In the genomic region with DNA sequence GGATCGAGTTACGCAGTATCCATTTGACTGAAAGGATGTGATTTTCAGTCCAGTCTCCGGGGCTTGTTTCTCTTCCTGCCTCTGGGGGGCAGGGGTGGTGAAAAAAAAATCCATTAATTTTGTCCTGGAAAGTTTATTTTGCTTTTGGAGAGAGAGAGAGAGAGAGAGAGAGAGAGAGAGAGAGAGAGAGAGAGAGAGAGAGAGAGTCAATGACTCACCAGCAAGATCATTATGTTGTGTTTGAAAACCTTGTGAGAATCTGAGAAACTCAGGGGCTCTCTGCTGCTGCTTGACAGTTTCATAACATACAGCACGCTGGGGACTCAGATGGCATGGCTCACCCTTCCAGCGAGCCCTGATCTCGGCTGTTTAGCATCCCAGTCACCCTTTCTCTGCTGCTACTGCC, we compare ENCODE assay signal across 21 mouse cellular contexts. TPM values are rescaled to one million over a fixed set of nuclear protein-coding genes. Genes with fewer than 3 reads are reported as not detected.
A peak's percentile ranks its signal among the peaks of the same experiment; 100 is the strongest.
DNase-seq lines count a peak whose midpoint lies in the region; ATAC-seq and TF ChIP-seq lines count a peak whose summit lies in the region.
"Had no signal": no experiment of that assay in that cellular context is flagged by ENCODE, and none has a peak within 500 bp of the region (broad histone marks: within the 10 kb centered on the region; RNA-seq: fewer than 3 reads in every experiment).

No protein-coding gene starts in this region.

- no peak overlapping the region for H3K9ac ChIP-seq in heart, adult 2 months (ENCODE audit: low read depth, low read length)
- H3K9ac ChIP-seq in lung, embryonic 15.5 days = no peak overlapping the region
- no peak overlapping the region for H3K9ac ChIP-seq in embryonic facial prominence, embryonic 11.5 days (replicated peaks; ENCODE audit: low read length)
- H3K9ac ChIP-seq: forebrain, embryonic 13.5 days; hindbrain, embryonic 14.5 days; midbrain, embryonic 13.5 days had no signal

- peak; percentile 9; the same call in 1 of the 2 replicates for ATAC-seq in lung, embryonic 15.5 days (ENCODE audit: borderline replicate concordance, extremely low read depth, low FRiP score, low TSS enrichment)
- no peak for ATAC-seq in embryonic facial prominence, embryonic 11.5 days (replicated peaks; ENCODE audit: insufficient number of reproducible peaks, low FRiP score, low TSS enrichment, low read depth)
- ATAC-seq: forebrain, embryonic 13.5 days; midbrain, embryonic 13.5 days had no signal

- no peak overlapping the region for H3K27ac ChIP-seq in heart, adult 2 months
- peak overlapping the region; percentile 68 for H3K27ac ChIP-seq in lung, embryonic 15.5 days
- no peak overlapping the region for H3K27ac ChIP-seq in embryonic facial prominence, embryonic 11.5 days (replicated peaks; ENCODE audit: low read depth, low read length)
- H3K27ac ChIP-seq: forebrain, embryonic 13.5 days; hindbrain, embryonic 14.5 days; macrophage; midbrain, embryonic 13.5 days had no signal

- TF ChIP-seq CTCF in heart, adult 2 months (IDR thresholded peaks at IDR 0.05) = peak; percentile 20

- no peaks in the 10 kb centered on the region for H3K9me3 ChIP-seq in lung, embryonic 15.5 days
- no peaks in the 10 kb centered on the region for H3K9me3 ChIP-seq in embryonic facial prominence, embryonic 11.5 days (replicated peaks; ENCODE audit: control insufficient read depth, low read length)
- H3K9me3 ChIP-seq: forebrain, embryonic 13.5 days; midbrain, embryonic 13.5 days had no signal

- H3K4me2 ChIP-seq in lung, embryonic 15.5 days = no peak overlapping the region
- no peak overlapping the region for H3K4me2 ChIP-seq in embryonic facial prominence, embryonic 11.5 days (ENCODE audit: low read depth, low read length)
- H3K4me2 ChIP-seq: forebrain, embryonic 13.5 days; hindbrain, embryonic 14.5 days; liver, embryonic 11.5 days; midbrain, embryonic 13.5 days had no signal

- no peak overlapping the region for H3K4me3 ChIP-seq in heart, adult 2 months
- H3K4me3 ChIP-seq in lung, embryonic 15.5 days = no peak overlapping the region
- H3K4me3 ChIP-seq in embryonic facial prominence, embryonic 11.5 days (ENCODE audit: low read depth, low read length) = no peak overlapping the region
- H3K4me3 ChIP-seq: forebrain, embryonic 13.5 days; midbrain, embryonic 13.5 days had no signal

- H3K4me1 ChIP-seq in heart, adult 2 months (ENCODE audit: control insufficient read depth, insufficient read depth, low read length) = peaks cover 6% of the 10 kb centered on the region
- peaks cover 27% of the 10 kb centered on the region for H3K4me1 ChIP-seq in lung, embryonic 15.5 days
- H3K4me1 ChIP-seq in embryonic facial prominence, embryonic 11.5 days (ENCODE audit: control insufficient read depth, insufficient read depth, low read length) = no peaks in the 10 kb centered on the region

- no peak for TF ChIP-seq EP300 in heart, adult 2 months (IDR thresholded peaks at IDR 0.05; ENCODE audit: insufficient read depth, low read depth, low read length)

- no peaks in the 10 kb centered on the region for H3K79me2 ChIP-seq in heart, adult 2 months (replicated peaks; ENCODE audit: control insufficient read depth, insufficient read depth, low read length)

- intact Hi-C loops in heart, adult 2 months (cut with DNase I) = no loop called here
- intact Hi-C loops in heart, postnatal 14 days (cut with DNase I) = no loop called here

- no peak for DNase-seq in heart, adult 2 months
- no peak for DNase-seq in heart, postnatal 14 days
- DNase-seq in lung, postnatal 14 days = no peak
- DNase-seq in embryonic facial prominence, embryonic 11.5 days (ENCODE audit: low spot score) = peak; percentile 51
- peak; percentile 38 for DNase-seq in mesoderm, embryonic 11.5 days (ENCODE audit: low read depth, low spot score)
- no peak for DNase-seq in yolk sac, embryonic 10.5 days (ENCODE audit: low spot score)
- DNase-seq in natural killer cell, adult 2 months (ENCODE audit: low spot score in 2 of 2) = no peak
- DNase-seq: cerebellum, adult 9-10 months; gastrocnemius, postnatal 36 days; kidney, adult 18-20 months; left cerebral cortex, postnatal 4 days had no signal

- no peak for TF ChIP-seq POLR2A in heart, adult 2 months (IDR thresholded peaks at IDR 0.05; ENCODE audit: insufficient read depth, low read depth, low read length)

- H3K27me3 ChIP-seq in heart, adult 2 months (ENCODE audit: control insufficient read depth, insufficient read depth, low read length) = no peaks in the 10 kb centered on the region
- H3K27me3 ChIP-seq in lung, embryonic 15.5 days = no peaks in the 10 kb centered on the region
- no peaks in the 10 kb centered on the region for H3K27me3 ChIP-seq in embryonic facial prominence, embryonic 11.5 days (ENCODE audit: control insufficient read depth, insufficient read depth, low read length)
- H3K27me3 ChIP-seq: forebrain, embryonic 13.5 days; midbrain, embryonic 13.5 days had no signal

- H3K36me3 ChIP-seq in heart, adult 2 months (ENCODE audit: control insufficient read depth, insufficient read depth, low read length) = no peaks in the 10 kb centered on the region
- no peaks in the 10 kb centered on the region for H3K36me3 ChIP-seq in lung, embryonic 15.5 days
- no peaks in the 10 kb centered on the region for H3K36me3 ChIP-seq in embryonic facial prominence, embryonic 11.5 days (replicated peaks; ENCODE audit: control insufficient read depth, insufficient read depth, low read depth, low read length)
- H3K36me3 ChIP-seq: midbrain, embryonic 13.5 days had no signal

- WGBS in heart, adult 2 months = 35% methylated on average over 6 of the region's 6 CpGs
- WGBS in lung, embryonic 15.5 days = 19% methylated on average over 6 of the region's 6 CpGs
- WGBS in embryonic facial prominence, embryonic 11.5 days = 39% methylated on average over 6 of the region's 6 CpGs

RNA-seq across cellular contexts. Expression of a gene that starts 15.0 kb away (rescaled TPM):
- 10 to 100 TPM; 51.1 to 82.4 TPM for total RNA-seq in heart, adult 2 months (2021)
- polyA plus RNA-seq in heart, adult 2 months (2012; rRNA removed) = 48.7 and 67.7 TPM in 2 replicates
- total RNA-seq in heart, postnatal 14 days (2021) = 100 to 1,000 TPM; 475 to 551 TPM
- polyA plus RNA-seq in lung, embryonic 15.5 days (2015; fragmentation: Nextera tagmentation; extraction: Ambion mirVana) = 1,191 and 1,256 TPM in 2 replicates
- polyA plus RNA-seq in embryonic facial prominence, embryonic 11.5 days (2014; fragmentation: Nextera tagmentation; extraction: Ambion mirVana) = 93.8 and 109 TPM in 2 replicates

RNA-seq across cellular contexts. Expression of a gene that starts 46.4 kb away (rescaled TPM):
- total RNA-seq in heart, adult 2 months (2021) = not detected
- 0.25 TPM in 1 of 2 replicates, not detected in the other for polyA plus RNA-seq in heart, adult 2 months (2012; rRNA removed)
- total RNA-seq in heart, postnatal 14 days (2021) = not detected
- not detected in 2 replicates for polyA plus RNA-seq in lung, embryonic 15.5 days (2015; fragmentation: Nextera tagmentation; extraction: Ambion mirVana)
- not detected in 2 replicates for polyA plus RNA-seq in embryonic facial prominence, embryonic 11.5 days (2014; fragmentation: Nextera tagmentation; extraction: Ambion mirVana)
- total RNA-seq: adrenal gland, postnatal 4 days; gastrocnemius, postnatal 36 days; layer of hippocampus, postnatal 25 days had no signal
- polyA plus RNA-seq: C2C12; cortical plate, adult 2 months; forebrain, embryonic 13.5 days; hindbrain, embryonic 14.5 days; liver, embryonic 11.5 days; macrophage; midbrain, embryonic 13.5 days had no signal

RNA-seq across cellular contexts. Expression of a gene that starts 55.1 kb away (rescaled TPM):
- 100 to 1,000 TPM; 149 to 200 TPM for total RNA-seq in heart, adult 2 months (2021)
- 1,109 and 1,504 TPM in 2 replicates for polyA plus RNA-seq in heart, adult 2 months (2012; rRNA removed)
- total RNA-seq in heart, postnatal 14 days (2021) = 100 to 1,000 TPM; 135 to 139 TPM
- polyA plus RNA-seq in lung, embryonic 15.5 days (2015; fragmentation: Nextera tagmentation; extraction: Ambion mirVana) = 0.69 and 0.96 TPM in 2 replicates
- polyA plus RNA-seq in embryonic facial prominence, embryonic 11.5 days (2014; fragmentation: Nextera tagmentation; extraction: Ambion mirVana) = 0.38 and 0.84 TPM in 2 replicates
- total RNA-seq: left cerebral cortex, postnatal 4 days had no signal
- polyA plus RNA-seq: forebrain, embryonic 13.5 days; macrophage had no signal

Comparison
In these comparisons a context has a peak if more than half of its experiments do, and no peak if none do; other contexts are left out.
1. DNase-seq: peak in embryonic facial prominence, embryonic 11.5 days (single experiment) and mesoderm, embryonic 11.5 days (single experiment); none in heart, adult 2 months (0 of 2), heart, postnatal 14 days (0 of 2), lung, postnatal 14 days (single experiment), yolk sac, embryonic 10.5 days (single experiment) and natural killer cell, adult 2 months (0 of 2).
2. RNA of a gene that starts 15.0 kb away (polyA plus RNA-seq): 1,191 to 1,256 TPM in lung, embryonic 15.5 days; 93.8 to 109 TPM in embryonic facial prominence, embryonic 11.5 days and 48.7 to 67.7 TPM in heart, adult 2 months; every median in the first group is over 10 times any median in the second.
3. RNA of a gene that starts 55.1 kb away (polyA plus RNA-seq): 1,109 to 1,504 TPM in heart, adult 2 months; 0.38 to 0.84 TPM in embryonic facial prominence, embryonic 11.5 days and 0.69 to 0.96 TPM in lung, embryonic 15.5 days; every median in the first group is over 100 times any median in the second.